Mouse (Mus musculus): Measurements from ENCODE around the gene Esyt1.
"Not testable (repeated sequence)": the region's sequence is repeated elsewhere in the genome, so short reads cannot be mapped to it uniquely, and the experiment has no call there.

Esyt1 gene

GRCm38 (mm10) chr10:128536266-128536940 is 10.7 kb upstream of the Esyt1 start:
- DNase-seq, result peak; percentile 96

DNA sequence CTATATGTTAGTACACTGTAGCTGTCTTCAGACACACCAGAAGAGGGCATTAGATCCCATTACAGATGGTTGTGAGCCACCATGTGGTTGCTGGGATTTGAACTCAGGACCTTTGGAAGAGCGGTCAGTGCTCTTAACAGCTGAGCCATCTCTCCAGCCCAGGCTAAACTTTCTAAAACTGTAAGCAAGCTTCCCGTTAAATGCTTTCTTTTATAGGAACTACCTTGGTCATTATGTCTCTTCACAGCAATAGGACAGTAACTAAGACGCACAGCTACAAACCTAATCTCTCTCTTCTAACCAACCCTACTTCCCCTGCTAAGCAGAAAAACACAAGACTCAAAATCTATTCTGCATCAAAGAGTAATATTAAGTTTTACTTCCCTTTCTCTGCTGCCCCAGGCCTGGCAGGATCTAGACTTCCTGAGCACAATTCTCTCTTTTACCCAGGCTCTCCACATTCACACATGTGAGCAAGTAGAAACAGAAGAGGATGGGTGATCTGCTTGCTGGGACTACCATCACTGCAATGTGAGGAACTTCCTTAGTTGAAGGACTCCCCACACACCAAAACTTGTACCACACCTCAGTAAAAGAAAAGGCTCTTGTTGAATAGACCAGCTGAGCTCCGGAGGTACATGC is 10.1 kb upstream of the Esyt1 start:
- DNase-seq, result no peak

DNA sequence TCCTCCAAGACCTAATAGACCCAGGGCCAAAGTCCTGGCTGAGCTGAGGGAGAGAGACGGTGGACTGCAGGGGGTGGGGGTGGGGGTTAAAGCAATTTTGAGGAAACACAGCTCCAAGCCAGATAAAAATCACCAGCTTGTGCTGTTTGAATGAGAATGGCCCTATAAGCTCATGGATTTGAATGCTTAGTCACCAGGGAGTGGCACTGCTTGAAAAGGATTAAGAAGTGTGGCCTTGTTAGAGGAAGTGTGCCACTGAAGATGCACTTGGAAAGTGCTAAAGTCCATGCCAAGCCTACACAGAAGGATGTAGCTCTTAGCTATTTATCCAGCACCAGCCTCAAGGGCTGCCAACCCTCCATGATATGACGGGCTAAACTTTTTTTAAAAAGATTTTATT is 9.5 kb upstream of the Esyt1 start:
- no peak for DNase-seq

- DNase-seq, result no peak
Measured at GRCm38 (mm10) chr10:128526366-128527356, 990 bp upstream of the Esyt1 start.

DNA sequence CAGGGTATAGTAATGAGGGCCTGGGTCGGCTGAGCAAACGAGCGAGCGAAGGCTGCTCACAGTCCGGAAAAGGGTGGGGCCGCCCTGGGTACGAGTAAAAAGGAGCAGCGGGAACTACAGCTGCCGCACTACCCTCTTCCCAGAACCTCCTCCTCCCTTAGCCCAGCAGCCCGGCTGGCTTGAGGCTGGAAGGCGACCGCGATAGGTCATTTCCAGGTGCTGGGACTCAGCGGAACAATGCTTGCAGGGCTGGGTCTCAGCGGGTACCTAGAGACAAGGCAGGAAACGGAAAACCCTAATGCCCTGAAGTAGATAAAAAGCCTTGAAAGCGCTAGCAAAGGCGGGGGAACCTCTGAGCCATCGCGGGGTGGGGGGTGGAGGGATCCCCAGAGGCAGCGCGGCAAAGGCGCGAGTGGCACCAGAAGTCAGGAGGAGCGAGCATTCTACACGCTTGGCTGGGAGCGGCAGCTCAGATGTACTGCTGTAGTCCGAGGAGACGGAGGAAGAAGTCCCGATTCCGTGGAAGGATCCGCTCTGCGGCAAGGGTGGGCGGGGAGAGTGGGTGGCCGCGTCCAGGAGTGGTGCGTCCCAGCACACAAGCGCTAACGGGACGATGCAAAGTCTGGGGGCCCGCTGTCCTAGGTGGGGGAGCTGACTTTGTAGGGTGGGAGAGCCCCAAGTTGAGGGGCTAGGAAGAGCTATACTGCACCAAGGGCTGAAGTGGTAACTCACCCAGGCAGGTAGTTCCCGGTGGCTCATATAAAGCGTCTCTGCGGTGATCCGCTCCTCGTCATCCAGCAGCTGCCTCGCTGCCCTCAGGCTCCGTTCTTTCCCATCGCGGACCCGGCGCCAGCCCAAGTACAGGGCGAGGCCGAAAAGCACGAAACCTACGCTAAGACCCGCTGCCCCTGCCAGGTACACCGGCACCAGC is 674 bp downstream of the Esyt1 start:
- peak; percentile 54 for DNase-seq

DNA sequence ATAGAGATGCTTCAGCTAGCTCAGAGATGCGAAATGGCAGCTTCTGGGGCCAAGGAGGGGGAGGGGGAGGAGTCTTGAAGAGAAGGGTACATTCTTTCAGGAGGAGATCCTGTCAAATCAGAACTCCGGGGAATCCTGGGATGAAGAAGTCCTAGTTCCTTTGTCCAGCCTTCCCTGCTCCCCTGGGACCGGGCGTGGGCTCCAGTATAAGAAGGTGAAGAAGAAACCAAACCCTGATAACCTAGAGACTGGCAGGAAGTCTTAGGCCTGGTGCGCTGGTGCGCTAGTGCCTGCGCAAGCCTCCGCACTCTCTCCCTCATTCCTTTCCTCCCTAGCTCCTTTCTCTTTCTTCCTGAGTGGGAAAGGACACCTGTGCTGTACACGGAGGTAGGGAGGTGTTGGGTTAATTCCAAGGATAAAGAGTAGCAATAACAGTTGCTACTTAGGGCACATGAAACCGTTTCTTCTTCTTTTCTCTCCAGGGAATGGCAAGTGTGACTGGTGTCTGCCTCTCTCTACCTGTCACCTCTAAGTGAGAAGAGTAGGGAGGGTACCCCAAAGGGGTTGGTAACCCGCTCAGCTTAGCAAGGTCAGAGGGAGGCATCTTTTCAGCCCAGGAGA is 1.4 kb downstream of the Esyt1 start:
- DNase-seq, result peak; percentile 52

DNA sequence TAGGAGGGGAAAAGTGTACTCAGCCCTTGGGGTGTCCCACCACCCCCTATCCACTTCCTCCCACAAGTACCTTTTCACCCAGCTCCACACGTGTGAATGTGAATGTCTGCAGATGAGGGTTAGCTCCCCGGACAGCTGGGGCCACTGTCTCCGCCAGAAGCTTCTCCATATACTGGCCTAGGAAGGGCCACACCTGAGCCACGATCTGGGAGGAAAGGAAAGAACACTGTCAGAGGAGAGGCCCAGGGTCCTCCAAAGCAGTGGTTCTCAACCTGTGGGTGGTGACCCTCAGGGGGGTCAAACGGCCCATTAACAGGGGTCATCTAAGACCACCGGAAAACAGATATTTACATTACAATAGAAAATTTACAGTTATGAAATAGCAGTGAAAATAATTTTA is 3.3 kb downstream of the Esyt1 start:
- no peak for DNase-seq

- DNase-seq, result no peak
Measured at GRCm38 (mm10) chr10:128520591-128520990, 5.1 kb downstream of the Esyt1 start.

DNA sequence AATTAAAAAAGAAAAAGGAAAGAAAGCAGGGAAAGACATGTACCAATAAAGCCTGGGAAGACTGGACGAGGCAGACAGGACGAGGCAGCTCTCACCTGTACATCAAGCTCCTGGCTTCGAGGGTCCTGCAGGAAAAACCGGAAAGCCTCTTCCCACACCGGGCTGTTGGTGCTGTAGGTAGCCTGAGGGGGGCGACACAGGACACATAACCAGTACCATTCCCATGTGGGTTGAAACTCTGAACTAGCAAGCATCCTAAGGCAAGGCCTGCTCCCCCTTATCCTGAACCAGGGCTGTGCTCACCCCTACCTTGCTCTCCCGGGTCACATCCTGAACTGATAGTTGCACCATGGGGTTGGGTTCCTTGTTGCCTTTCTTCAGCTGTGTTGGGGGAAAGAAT is 6.8 kb downstream of the Esyt1 start:
- DNase-seq, result peak; percentile 70

DNA sequence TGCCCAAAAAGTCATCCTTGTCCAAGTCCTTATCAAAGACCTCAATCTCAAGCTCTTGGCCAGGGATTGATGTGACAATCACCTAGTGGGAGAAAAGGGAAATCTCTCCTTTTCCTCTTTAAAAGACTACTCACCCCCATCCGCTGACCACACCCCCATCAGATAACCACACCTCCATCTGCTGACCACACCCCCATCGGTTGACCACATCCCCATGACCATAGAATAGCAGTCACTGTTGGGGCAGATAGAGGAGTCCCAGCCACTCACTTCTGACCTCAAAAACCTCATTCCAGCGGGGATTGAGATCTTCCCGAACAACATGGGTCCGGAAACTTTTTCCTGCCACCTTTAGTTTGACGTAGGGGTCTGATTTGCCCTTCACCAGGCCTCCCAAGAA is 9.0 kb downstream of the Esyt1 start:
- no peak for DNase-seq

DNA sequence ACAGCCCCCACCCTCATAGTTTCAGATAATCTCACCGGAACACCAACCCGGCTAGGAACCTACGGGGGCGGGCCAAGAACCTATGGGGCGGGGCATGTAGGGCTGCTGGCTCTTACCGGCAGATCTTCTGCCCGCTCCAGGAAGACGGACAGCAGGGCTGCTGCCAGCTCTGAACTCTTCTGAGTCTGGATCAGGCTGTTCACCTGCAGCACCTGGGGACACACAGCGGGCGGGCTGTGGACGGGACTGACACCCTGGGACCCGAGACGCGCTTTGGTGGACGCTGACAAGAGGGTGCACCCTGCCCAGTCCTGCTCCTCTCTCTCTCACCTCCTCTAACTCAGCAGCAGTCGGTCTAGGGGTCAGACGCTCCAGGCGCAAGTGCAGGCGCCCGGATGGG is 9.6 kb downstream of the Esyt1 start:
- DNase-seq, result no peak

DNA sequence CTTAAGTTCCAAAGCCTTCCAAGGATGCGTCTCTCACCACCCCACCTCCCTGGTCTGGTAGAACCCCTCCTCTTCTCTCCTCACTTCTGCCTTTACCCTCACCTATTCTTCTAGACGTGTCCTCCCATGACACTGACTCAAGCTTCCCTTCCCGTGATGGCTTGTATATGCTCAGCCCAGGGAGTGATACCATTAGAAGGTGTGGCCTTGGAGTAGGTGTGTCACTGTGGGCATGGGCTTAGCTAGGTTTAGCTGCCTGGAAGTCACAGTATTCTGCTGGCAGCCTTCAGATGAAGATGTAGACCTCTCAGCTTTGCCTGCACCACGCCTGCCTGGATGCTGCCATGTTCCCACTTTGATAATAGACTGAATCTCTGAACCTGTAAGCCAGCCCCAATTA is 10.6 kb downstream of the Esyt1 start:
- no peak for DNase-seq

- no peak for DNase-seq
Measured at GRCm38 (mm10) chr10:128511761-128512160, 13.9 kb downstream of the Esyt1 start.

DNA sequence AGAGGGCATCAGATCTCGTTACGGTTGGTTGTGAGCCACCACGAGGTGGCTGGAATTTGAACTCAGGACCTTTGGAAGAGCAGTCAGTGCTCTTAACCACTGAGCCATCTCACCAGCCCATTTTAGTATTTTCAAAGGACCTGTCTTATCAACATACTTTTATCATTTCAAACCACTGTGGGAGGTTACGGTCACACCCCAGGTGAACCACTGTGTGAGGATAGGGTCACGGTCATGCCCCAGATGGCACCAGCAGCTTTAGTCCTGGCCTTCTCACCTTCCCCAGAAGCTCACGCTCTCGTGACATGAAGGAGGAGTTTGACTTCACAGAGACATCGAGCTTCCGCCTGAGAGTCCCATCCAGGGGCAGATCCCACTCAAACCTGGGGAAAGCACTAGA is 14.5 kb downstream of the Esyt1 start:
- DNase-seq, result no peak

GRCm38 (mm10) chr10:128510301-128510700 is 15.4 kb downstream of the Esyt1 start:
- DNase-seq, result no peak

GRCm38 (mm10) chr10:128509831-128510230 is 15.8 kb downstream of the Esyt1 start:
- DNase-seq, result no peak

GRCm38 (mm10) chr10:128509203-128509602 is 16.5 kb downstream of the Esyt1 start:
- no peak for DNase-seq

GRCm38 (mm10) chr10:128508260-128508659 is 17.4 kb downstream of the Esyt1 start:
- no peak for DNase-seq

GRCm38 (mm10) chr10:128505974-128506373 is 19.7 kb downstream of the Esyt1 start:
- no peak for DNase-seq

- DNase-seq, result not testable (repeated sequence)
Measured at GRCm38 (mm10) chr10:128505371-128505667, 20.4 kb downstream of the Esyt1 start.

DNA sequence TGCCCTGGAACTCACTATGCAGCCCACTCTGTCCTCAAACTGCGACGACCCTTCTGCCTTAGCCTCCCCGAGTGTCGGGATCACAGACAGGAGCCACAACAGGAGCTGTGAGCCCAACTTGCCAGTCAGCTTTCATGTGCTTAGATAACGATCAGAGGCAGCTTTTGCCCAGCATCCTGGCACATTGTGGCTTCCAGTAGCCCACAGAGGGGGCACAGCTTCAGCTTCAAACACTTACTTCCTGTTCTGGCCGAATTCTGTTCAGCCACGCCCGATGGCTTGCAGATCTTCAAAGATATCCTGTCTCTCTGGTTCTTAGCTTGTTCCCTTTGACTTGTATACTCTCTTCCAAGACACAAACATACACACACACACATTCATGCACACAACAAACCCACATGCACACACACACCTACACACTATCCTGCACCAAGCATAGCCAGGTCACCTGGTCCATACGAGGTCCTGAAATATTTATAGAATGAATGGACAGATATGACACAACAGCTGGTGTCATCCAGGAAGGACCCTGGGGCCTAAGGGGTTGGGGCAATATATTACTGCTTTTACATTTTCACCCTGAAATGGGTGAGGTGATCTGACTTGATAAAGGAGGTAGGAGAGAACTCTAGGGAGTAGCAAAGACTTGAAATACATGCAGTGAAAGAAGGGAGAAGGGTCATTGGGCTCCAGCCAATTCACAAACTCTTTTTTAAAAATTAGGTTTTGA is 20.9 kb downstream of the Esyt1 start:
- DNase-seq, result no peak

DNA sequence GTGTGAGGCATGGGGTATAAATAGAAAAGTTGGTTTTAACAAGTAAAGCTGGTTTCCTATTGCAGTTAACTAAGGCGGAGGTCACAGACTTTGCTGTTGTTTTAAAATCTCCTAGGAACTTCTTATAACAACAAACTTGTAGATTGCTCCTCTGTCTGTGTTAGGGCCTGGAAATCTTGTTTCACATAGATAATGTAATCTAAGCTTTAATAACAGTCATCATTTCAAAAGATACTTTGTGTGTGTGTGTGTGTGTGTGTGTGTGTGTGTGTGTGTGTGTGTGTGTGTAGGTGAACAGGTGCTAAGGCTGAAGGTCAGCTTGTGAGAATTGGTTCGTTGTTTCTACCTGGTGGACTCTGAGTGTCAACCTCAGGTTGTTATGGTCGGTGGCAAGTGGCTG is 21.7 kb downstream of the Esyt1 start:
- DNase-seq, result no peak
